Mouse (Mus musculus): ENCODE data around the gene Ptprg. TPM values are rescaled to one million over a fixed set of nuclear protein-coding genes. Genes with fewer than 3 reads are reported as not detected.

Ptprg gene
- polyA plus RNA-seq, 1 experiment, result 16.6 TPM

DNA sequence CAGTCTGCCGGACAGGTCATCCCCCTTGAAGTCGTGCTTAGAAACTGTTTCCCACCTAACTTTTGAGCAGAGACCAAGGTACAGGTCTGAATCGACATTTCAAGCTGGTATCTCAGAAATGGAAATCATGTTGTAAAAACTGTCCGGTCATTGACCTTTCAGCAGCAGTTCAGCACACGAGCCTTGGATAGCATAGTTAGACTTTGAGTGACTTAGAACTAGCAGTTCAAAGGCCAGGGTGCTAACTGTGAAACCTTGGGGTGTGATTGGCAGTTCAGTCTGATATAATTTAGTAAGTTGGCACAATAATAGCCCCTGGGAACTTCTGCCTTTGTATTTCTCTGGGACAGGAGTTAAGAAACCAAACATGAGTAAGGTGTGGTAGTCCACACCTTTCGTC lies 312.5 kb downstream of the Ptprg start:
- TF ChIP-seq MYOG (IDR thresholded peaks at IDR 0.05; ENCODE audit: control insufficient read depth, extremely low read depth, insufficient read length), result no peak
- no peak for TF ChIP-seq USF1 (IDR thresholded peaks at IDR 0.05; ENCODE audit: low read depth)
- TF ChIP-seq MYOD1 (IDR thresholded peaks at IDR 0.05; ENCODE audit: control insufficient read depth, insufficient read length, low read depth), result no peak
- no peak for TF ChIP-seq CTCF (IDR thresholded peaks at IDR 0.05; ENCODE audit: control insufficient read depth, insufficient read depth, insufficient read length)
- no peak for TF ChIP-seq CEBPB (IDR thresholded peaks at IDR 0.05; ENCODE audit: low read depth)

GRCm38 (mm10) chr14:11866416-11866815 lies 313.1 kb downstream of the Ptprg start:
- Histone ChIP-seq H3K36me3 (ENCODE audit: control insufficient read depth, insufficient read depth) (no peaks in the 10 kb centered on the region), H3K79me3 (ENCODE audit: low read depth) (no peaks in the 10 kb centered on the region), H3ac (ENCODE audit: control insufficient read depth, insufficient read length, low read depth) (no peak overlapping the region), H3K79me2 (ENCODE audit: control insufficient read depth, insufficient read depth) (no peaks in the 10 kb centered on the region), H3K4me3 (ENCODE audit: insufficient read depth, poor library complexity, severe bottlenecking) (no peak overlapping the region), H3K27me3 (ENCODE audit: control insufficient read depth, insufficient read depth, insufficient read length) (no peaks in the 10 kb centered on the region)
- TF ChIP-seq USF1 (IDR thresholded peaks at IDR 0.05; ENCODE audit: low read depth), result no peak
- no peak for TF ChIP-seq CEBPB (IDR thresholded peaks at IDR 0.05; ENCODE audit: low read depth)
- no peak for TF ChIP-seq MYOD1 (IDR thresholded peaks at IDR 0.05; ENCODE audit: control insufficient read depth, insufficient read length, low read depth)
- TF ChIP-seq CTCF (IDR thresholded peaks at IDR 0.05; ENCODE audit: control insufficient read depth, insufficient read depth, insufficient read length), result no peak
- TF ChIP-seq MYOG (IDR thresholded peaks at IDR 0.05; ENCODE audit: control insufficient read depth, extremely low read depth, insufficient read length), result no peak
- TF ChIP-seq MAX (IDR thresholded peaks at IDR 0.05), result no peak
- no peak for TF ChIP-seq FOSL1 (IDR thresholded peaks at IDR 0.05; ENCODE audit: insufficient read depth, low read length, poor library complexity, severe bottlenecking)

More for the DNA sequence above, 312.5 kb downstream of the Ptprg start:
- Histone ChIP-seq H3K79me3 (ENCODE audit: low read depth) (no peaks in the 10 kb centered on the region), H3K36me3 (ENCODE audit: control insufficient read depth, insufficient read depth) (no peaks in the 10 kb centered on the region), H3K79me2 (ENCODE audit: control insufficient read depth, insufficient read depth) (no peaks in the 10 kb centered on the region), H3ac (ENCODE audit: control insufficient read depth, insufficient read length, low read depth) (no peak overlapping the region), H3K4me3 (ENCODE audit: insufficient read depth, poor library complexity, severe bottlenecking) (no peak overlapping the region), H3K27me3 (ENCODE audit: control insufficient read depth, insufficient read depth, insufficient read length) (no peaks in the 10 kb centered on the region)

DNA sequence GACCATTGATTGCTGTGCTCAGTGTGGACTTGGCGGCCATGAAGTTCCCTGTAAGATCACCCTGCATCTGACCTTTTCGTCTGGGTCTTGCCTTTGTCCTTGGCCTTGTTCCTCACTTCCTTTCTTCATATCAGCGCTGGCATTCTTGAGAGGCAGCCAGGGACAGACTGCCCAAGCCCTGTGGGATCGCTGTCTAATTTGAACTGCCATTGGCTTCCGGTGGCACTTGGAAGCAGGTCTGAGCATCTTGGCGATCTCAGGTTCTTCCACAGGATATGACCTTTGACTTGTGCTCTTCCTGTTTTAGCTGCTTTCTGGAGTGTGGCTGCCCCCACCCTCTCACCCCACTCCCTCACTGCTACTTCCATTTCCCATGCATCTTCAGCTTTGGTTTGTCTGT lies 315.3 kb downstream of the Ptprg start:
- Histone ChIP-seq H3ac (ENCODE audit: control insufficient read depth, insufficient read length, low read depth) (no peak overlapping the region), H3K36me3 (ENCODE audit: control insufficient read depth, insufficient read depth) (no peaks in the 10 kb centered on the region), H3K4me3 (ENCODE audit: insufficient read depth, poor library complexity, severe bottlenecking) (no peak overlapping the region), H3K79me2 (ENCODE audit: control insufficient read depth, insufficient read depth) (no peaks in the 10 kb centered on the region), H3K27me3 (ENCODE audit: control insufficient read depth, insufficient read depth, insufficient read length) (no peaks in the 10 kb centered on the region), H3K79me3 (ENCODE audit: low read depth) (no peaks in the 10 kb centered on the region)
- TF ChIP-seq MAX (IDR thresholded peaks at IDR 0.05) (no peak), CEBPB (IDR thresholded peaks at IDR 0.05; ENCODE audit: low read depth) (no peak), CTCF (IDR thresholded peaks at IDR 0.05; ENCODE audit: control insufficient read depth, insufficient read depth, insufficient read length) (no peak), MYOD1 (IDR thresholded peaks at IDR 0.05; ENCODE audit: control insufficient read depth, insufficient read length, low read depth) (no peak), USF1 (IDR thresholded peaks at IDR 0.05; ENCODE audit: low read depth) (no peak), MYOG (IDR thresholded peaks at IDR 0.05; ENCODE audit: control insufficient read depth, extremely low read depth, insufficient read length) (no peak), FOSL1 (IDR thresholded peaks at IDR 0.05; ENCODE audit: insufficient read depth, low read length, poor library complexity, severe bottlenecking) (no peak)

- Histone ChIP-seq H3K79me3 (ENCODE audit: low read depth) (no peaks in the 10 kb centered on the region), H3K36me3 (ENCODE audit: control insufficient read depth, insufficient read depth) (no peaks in the 10 kb centered on the region), H3K79me2 (ENCODE audit: control insufficient read depth, insufficient read depth) (no peaks in the 10 kb centered on the region), H3K27me3 (ENCODE audit: control insufficient read depth, insufficient read depth, insufficient read length) (no peaks in the 10 kb centered on the region), H3K4me3 (ENCODE audit: insufficient read depth, poor library complexity, severe bottlenecking) (no peak overlapping the region), H3ac (ENCODE audit: control insufficient read depth, insufficient read length, low read depth) (no peak overlapping the region)
- TF ChIP-seq USF1 (IDR thresholded peaks at IDR 0.05; ENCODE audit: low read depth), result no peak
- no peak for TF ChIP-seq MAX (IDR thresholded peaks at IDR 0.05)
Measured at GRCm38 (mm10) chr14:11871752-11872344, 318.5 kb downstream of the Ptprg start.

- H3K27me3 ChIP-seq (ENCODE audit: control insufficient read depth, insufficient read depth, insufficient read length), result no peaks in the 10 kb centered on the region
- H3K4me3 ChIP-seq (ENCODE audit: insufficient read depth, poor library complexity, severe bottlenecking), result no peak overlapping the region
- TF ChIP-seq CEBPB (IDR thresholded peaks at IDR 0.05; ENCODE audit: low read depth) (no peak), MYOD1 (IDR thresholded peaks at IDR 0.05; ENCODE audit: control insufficient read depth, insufficient read length, low read depth) (no peak), USF1 (IDR thresholded peaks at IDR 0.05; ENCODE audit: low read depth) (no peak), CTCF (IDR thresholded peaks at IDR 0.05; ENCODE audit: control insufficient read depth, insufficient read depth, insufficient read length) (no peak), MAX (IDR thresholded peaks at IDR 0.05) (no peak), FOSL1 (IDR thresholded peaks at IDR 0.05; ENCODE audit: insufficient read depth, low read length, poor library complexity, severe bottlenecking) (no peak)
- no peaks in the 10 kb centered on the region for H3K36me3 ChIP-seq (ENCODE audit: control insufficient read depth, insufficient read depth)
- no peaks in the 10 kb centered on the region for H3K79me2 ChIP-seq (ENCODE audit: control insufficient read depth, insufficient read depth)
- no peaks in the 10 kb centered on the region for H3K79me3 ChIP-seq (ENCODE audit: low read depth)
- H3ac ChIP-seq (ENCODE audit: control insufficient read depth, insufficient read length, low read depth), result no peak overlapping the region
Measured at GRCm38 (mm10) chr14:11874266-11874665, 320.9 kb downstream of the Ptprg start.

Measured in C2C12 (cell line).